Mouse (Mus musculus) cerebellum, adult 2 months (tissue): Measurements from ENCODE around the gene Copb1.

Experiments used
- CTCF ChIP-seq: fragments of 200-500 bp; IDR thresholded peaks from 2 replicates; pipeline ENCODE4 v1.5.1; 2011; ENCODE audit warnings: low read depth, mild to moderate bottlenecking, control low read depth, low read length, moderate library complexity, borderline replicate concordance; ENCODE audit not compliant: insufficient read depth
- POLR2A ChIP-seq: fragments of 200-500 bp; IDR thresholded peaks from 2 replicates; pipeline ENCODE4 v1.6.1; 2011; ENCODE audit warnings: low read length, control low read depth, borderline replicate concordance; ENCODE audit not compliant: insufficient read depth

DNA sequence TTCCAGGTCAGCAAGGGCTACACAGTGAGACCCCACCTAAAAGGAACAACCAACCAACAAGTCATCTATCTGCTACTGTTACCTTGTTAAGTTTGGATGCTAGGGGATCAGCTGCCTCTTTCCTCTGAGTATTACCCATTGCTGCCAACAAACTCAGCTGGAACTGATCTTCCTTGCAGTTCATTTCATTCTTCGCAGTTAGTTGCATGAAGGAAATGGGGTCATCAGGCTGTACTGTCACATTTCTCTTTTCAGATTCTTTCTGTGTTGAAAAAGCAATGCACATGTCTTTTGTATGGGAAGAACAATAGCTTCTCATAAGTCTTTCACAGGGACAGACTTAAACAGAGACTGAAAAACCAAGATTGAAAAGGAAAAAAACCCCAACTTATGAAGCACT, 28.0 kb downstream of the Copb1 start:
- no peak for TF ChIP-seq CTCF
- no peak for TF ChIP-seq POLR2A
